Mouse (Mus musculus) E14TG2a.4 (cell line): Measurements from ENCODE around the gene Car9.
"Not testable (repeated sequence)": the region's sequence is repeated elsewhere in the genome, so short reads cannot be mapped to it uniquely, and the experiment has no call there.

Experiments used
- CTCF ChIP-seq: conservative IDR thresholded peaks from 2 replicates; pipeline ENCODE4 v1.5.1; 2014; ENCODE audit warnings: low read length
- NANOG ChIP-seq: IDR thresholded peaks from 2 replicates; pipeline ENCODE4 v1.6.1; 2014; ENCODE audit warnings: borderline replicate concordance, low read length, mixed read lengths
- POU5F1 ChIP-seq: IDR thresholded peaks from 2 replicates; pipeline ENCODE4 v1.6.1; 2014; ENCODE audit warnings: low read length, borderline replicate concordance

- TF ChIP-seq CTCF, result peak; percentile 53
- TF ChIP-seq NANOG, POU5F1: not testable (repeated sequence)
These were observed 21.1 kb upstream of the Car9 start for GRCm38 (mm10) chr4:43485666-43486065.
